29 mouse cellular contexts compared by ENCODE assay signal in the genomic region with DNA sequence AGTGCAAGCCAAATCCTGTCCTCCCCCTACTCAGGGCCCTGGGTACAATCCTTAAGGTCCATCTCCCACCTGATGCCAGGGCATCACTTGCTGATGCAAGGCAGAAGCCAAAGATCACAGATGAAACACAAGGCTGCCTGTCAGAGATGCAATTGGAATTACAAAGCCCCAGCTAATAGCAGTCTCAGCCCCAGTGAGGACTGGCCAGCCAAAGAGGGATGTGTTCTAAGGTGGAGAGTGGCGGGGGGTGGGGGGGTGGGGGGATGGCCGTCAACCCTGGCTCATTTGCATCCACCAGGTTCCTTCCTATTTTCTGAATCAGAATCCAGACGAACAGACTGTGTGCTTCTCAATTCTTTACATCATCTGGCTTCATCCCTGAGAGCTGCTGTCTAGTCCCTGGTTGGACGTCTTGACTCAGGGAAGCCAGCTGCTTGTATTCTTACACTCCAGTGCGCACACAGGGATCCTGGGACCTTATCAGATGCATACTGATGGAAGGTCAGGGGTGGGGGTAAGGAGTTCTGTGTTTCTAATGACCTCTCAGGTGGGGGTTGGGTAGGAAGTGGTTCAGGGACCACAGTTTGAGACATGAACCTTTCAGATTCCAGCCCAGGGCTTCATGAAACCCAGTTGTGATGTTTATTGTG. TPM values are rescaled to one million over a fixed set of nuclear protein-coding genes. Genes with fewer than 3 reads are reported as not detected.
A peak's percentile ranks its signal among the peaks of the same experiment; 100 is the strongest.
DNase-seq lines count a peak whose midpoint lies in the region; ATAC-seq and TF ChIP-seq lines count a peak whose summit lies in the region.
"Had no signal": no experiment of that assay in that cellular context is flagged by ENCODE, and none has a peak within 500 bp of the region (broad histone marks: within the 10 kb centered on the region; RNA-seq: fewer than 3 reads in every experiment).

No protein-coding gene starts in this region.

- TF ChIP-seq CTCF in ES-Bruce4 (IDR thresholded peaks at IDR 0.05; ENCODE audit: low read depth, low read length) = no peak

- no peak for ATAC-seq in forebrain, embryonic 11.5 days (replicated peaks; ENCODE audit: low FRiP score)
- no peak for ATAC-seq in hindbrain, embryonic 13.5 days (ENCODE audit: low FRiP score)
- no peak for ATAC-seq in megakaryocyte progenitor cell, adult 5-6 weeks (replicated peaks; ENCODE audit: poor library complexity)
- ATAC-seq: CD4-positive, CD25-positive, alpha-beta regulatory T cell, adult 4 months; forebrain, embryonic 14.5 days; forebrain, embryonic 16.5 days had no signal

- 30% methylated on average over 5 of the region's 5 CpGs for WGBS in forebrain, embryonic 11.5 days
- WGBS in forebrain, embryonic 10.5 days = 55% methylated on average over 5 of the region's 5 CpGs
- WGBS in hindbrain, embryonic 13.5 days = 39% methylated on average over 5 of the region's 5 CpGs

- 0 out of 2 replicates have a peak, but pooled peaks have one; percentile 46 for TF ChIP-seq EP300 in ES-Bruce4 (IDR thresholded peaks at IDR 0.05; ENCODE audit: insufficient read depth, low read depth, low read length)

- TF ChIP-seq POLR2A in ES-Bruce4 (IDR thresholded peaks at IDR 0.05; ENCODE audit: insufficient read depth, low read length) = no peak

- no peak overlapping the region for H3K9ac ChIP-seq in forebrain, embryonic 11.5 days (ENCODE audit: low read length)
- peak overlapping the region; percentile 33 for H3K9ac ChIP-seq in ES-Bruce4 (ENCODE audit: low read depth, poor library complexity, severe bottlenecking)
- H3K9ac ChIP-seq in ES-E14 (ENCODE audit: insufficient read depth, low read depth, low read length, poor library complexity, severe bottlenecking) = peak overlapping the region; percentile 51; the same call in 1 of the 2 replicates
- no peak overlapping the region for H3K9ac ChIP-seq in hindbrain, embryonic 13.5 days
- H3K9ac ChIP-seq: embryonic facial prominence, embryonic 13.5 days; embryonic facial prominence, embryonic 15.5 days; forebrain, embryonic 12.5 days had no signal

- H3K27me3 ChIP-seq in forebrain, embryonic 11.5 days (ENCODE audit: control insufficient read depth, insufficient read depth, low read length) = no peaks in the 10 kb centered on the region
- no peaks in the 10 kb centered on the region; the same call in 1 of the 2 replicates for H3K27me3 ChIP-seq in forebrain, embryonic 10.5 days (ENCODE audit: poor library complexity, severe bottlenecking)
- no peaks in the 10 kb centered on the region for H3K27me3 ChIP-seq in ES-Bruce4 (ENCODE audit: control insufficient read depth, insufficient read depth, low read length, poor library complexity, severe bottlenecking)
- H3K27me3 ChIP-seq in hindbrain, embryonic 13.5 days = 0 out of 2 replicates have a peak, but pooled peaks cover 11% of the 10 kb centered on the region
- H3K27me3 ChIP-seq: embryonic facial prominence, embryonic 13.5 days; embryonic facial prominence, embryonic 15.5 days had no signal

- in situ Hi-C loops in ES-E14 (cut with MboI; ENCODE audit: low sequenced_read_pairs in 2 of 2, unreplicated experiment in 2 of 2) = no loop called here

- no peak overlapping the region for H3K27ac ChIP-seq in forebrain, embryonic 11.5 days (ENCODE audit: low read depth, low read length)
- no peak overlapping the region for H3K27ac ChIP-seq in forebrain, embryonic 10.5 days
- H3K27ac ChIP-seq in ES-Bruce4 (ENCODE audit: insufficient read depth, low read length) (peak overlapping the region; percentile 92), ES-E14 (ENCODE audit: insufficient read depth, low read depth, low read length, poor library complexity, severe bottlenecking) (peak overlapping the region; percentile 86; the same call in 1 of the 2 replicates)
- no peak overlapping the region for H3K27ac ChIP-seq in hindbrain, embryonic 13.5 days
- H3K27ac ChIP-seq: embryonic facial prominence, embryonic 13.5 days; embryonic facial prominence, embryonic 15.5 days; forebrain, embryonic 12.5 days had no signal

- H3K4me2 ChIP-seq in forebrain, embryonic 11.5 days (ENCODE audit: low read depth, low read length, severe bottlenecking) = no peak overlapping the region
- H3K4me2 ChIP-seq in hindbrain, embryonic 13.5 days = no peak overlapping the region
- H3K4me2 ChIP-seq: embryonic facial prominence, embryonic 13.5 days; embryonic facial prominence, embryonic 15.5 days; forebrain, embryonic 12.5 days had no signal

- H3K9me3 ChIP-seq in forebrain, embryonic 11.5 days (ENCODE audit: control insufficient read depth, low read length) = no peaks in the 10 kb centered on the region
- H3K9me3 ChIP-seq in forebrain, embryonic 10.5 days = no peaks in the 10 kb centered on the region
- no peaks in the 10 kb centered on the region for H3K9me3 ChIP-seq in ES-Bruce4 (replicated peaks; ENCODE audit: control insufficient read depth, insufficient read depth, low read length, poor library complexity, severe bottlenecking)
- H3K9me3 ChIP-seq in ES-E14 (ENCODE audit: control insufficient read depth, insufficient read depth, low read depth, low read length) = no peaks in the 10 kb centered on the region
- H3K9me3 ChIP-seq in hindbrain, embryonic 13.5 days = no peaks in the 10 kb centered on the region
- H3K9me3 ChIP-seq: embryonic facial prominence, embryonic 13.5 days; embryonic facial prominence, embryonic 15.5 days; forebrain, embryonic 12.5 days had no signal

- no peak overlapping the region for H3K4me3 ChIP-seq in forebrain, embryonic 11.5 days (ENCODE audit: low read depth, low read length)
- no peak overlapping the region for H3K4me3 ChIP-seq in forebrain, embryonic 10.5 days
- peak overlapping the region; percentile 34; the same call in 1 of the 2 replicates for H3K4me3 ChIP-seq in ES-Bruce4 (ENCODE audit: low read depth, low read length)
- peak overlapping the region in 1 of 2 experiments; percentile 20; a peak in 1 of 4 replicates for H3K4me3 ChIP-seq in ES-E14 (ENCODE audit: insufficient read depth in 1 of 2, low read depth in 1 of 2, low read length in 2 of 2, poor library complexity in 1 of 2, severe bottlenecking in 1 of 2)
- H3K4me3 ChIP-seq in hindbrain, embryonic 13.5 days = no peak overlapping the region
- H3K4me3 ChIP-seq: embryonic facial prominence, embryonic 13.5 days; embryonic facial prominence, embryonic 15.5 days; erythroblast, embryonic 14.5 days; forebrain, embryonic 12.5 days had no signal

- no peaks in the 10 kb centered on the region for H3K4me1 ChIP-seq in forebrain, embryonic 11.5 days (replicated peaks; ENCODE audit: control insufficient read depth, insufficient read depth, low read length)
- H3K4me1 ChIP-seq in forebrain, embryonic 10.5 days = peaks cover 50% of the 10 kb centered on the region
- H3K4me1 ChIP-seq in ES-Bruce4 (ENCODE audit: control insufficient read depth, insufficient read depth, low read length) (peaks cover 16% of the 10 kb centered on the region), ES-E14 (ENCODE audit: control insufficient read depth in 2 of 2, insufficient read depth in 2 of 2, low read length in 2 of 2, poor library complexity in 1 of 2) (peaks cover 5 to 39% of the 10 kb centered on the region in 2 experiments; a peak in 3 of 4 replicates)
- H3K4me1 ChIP-seq in hindbrain, embryonic 13.5 days (replicated peaks) = peaks cover 16% of the 10 kb centered on the region

- peak; percentile 11 for DNase-seq in forebrain, embryonic 11.5 days (ENCODE audit: low spot score)
- no peak for DNase-seq in forebrain, embryonic 10.5 days (ENCODE audit: extremely low spot score, low spot score)
- DNase-seq in ES-E14 (ENCODE audit: low read depth, low spot score) (no peak), ZHBTc4 (ENCODE audit: low read depth, low spot score) (peak; percentile 78)
- DNase-seq in ovary, postnatal 36 days (ENCODE audit: low spot score) = no peak
- DNase-seq: adrenal gland, adult 2 months; adrenal gland, postnatal 10 days; adrenal gland, postnatal 25 days; B cell, adult 2 months; cerebellum, adult 11 months; cerebellum, adult 18-20 months; cerebellum, adult 8-10 months; cerebellum, adult 9-11 months; cerebellum, postnatal 14 days; cerebellum, postnatal 36 days; embryo, embryonic 11 days had no signal

- H3K36me3 ChIP-seq in forebrain, embryonic 11.5 days (ENCODE audit: control insufficient read depth, insufficient read depth, low read length) = no peaks in the 10 kb centered on the region
- H3K36me3 ChIP-seq in forebrain, embryonic 10.5 days (replicated peaks) = no peaks in the 10 kb centered on the region
- H3K36me3 ChIP-seq in ES-Bruce4 (ENCODE audit: control insufficient read depth, insufficient read depth, low read length, poor library complexity, severe bottlenecking) (no peaks in the 10 kb centered on the region), ES-E14 (ENCODE audit: control insufficient read depth, insufficient read depth, low read length, poor library complexity, severe bottlenecking) (no peaks in the 10 kb centered on the region)
- no peaks in the 10 kb centered on the region for H3K36me3 ChIP-seq in hindbrain, embryonic 13.5 days
- H3K36me3 ChIP-seq: embryonic facial prominence, embryonic 13.5 days; embryonic facial prominence, embryonic 15.5 days; forebrain, embryonic 12.5 days had no signal

TF ChIP-seq in ES-E14, 5 proteins besides CTCF, POLR2A, EP300 and RAD21 (continues in another document):
- TF ChIP-seq CHD2 (IDR thresholded peaks at IDR 0.05; ENCODE audit: low read depth, low read length) = no peak
- TF ChIP-seq HCFC1 (IDR thresholded peaks at IDR 0.05; ENCODE audit: borderline replicate concordance, insufficient read depth, low read length) = no peak
- no peak for TF ChIP-seq MAFK (IDR thresholded peaks at IDR 0.05; ENCODE audit: insufficient read depth, low read depth, low read length)
- no peak for TF ChIP-seq ZNF384 (IDR thresholded peaks at IDR 0.05; ENCODE audit: low read depth, low read length)

RNA-seq across cellular contexts. Expression of gene Gpa33, which starts 5.2 kb away (rescaled TPM):
- polyA plus RNA-seq in forebrain, embryonic 11.5 days (2014; fragmentation: Nextera tagmentation; extraction: Ambion mirVana) = 0.12 and 0.20 TPM in 2 replicates
- polyA plus RNA-seq in forebrain, embryonic 10.5 days (2016; fragmentation: Nextera tagmentation; extraction: Ambion mirVana) = 0.17 TPM in 1 of 2 replicates, not detected in the other
- polyA plus RNA-seq in ES-Bruce4 (2011; ENCODE audit: insufficient read depth, insufficient read length, low read depth, missing spikeins) = 49.6 and 55.9 TPM in 2 replicates
- 68.0 and 204 TPM in 2 replicates for total RNA-seq in ES-E14 (2012; rRNA removed)
- 0.14 TPM in 1 of 2 replicates, not detected in the other for polyA plus RNA-seq in hindbrain, embryonic 13.5 days (2015; fragmentation: Nextera tagmentation; extraction: Ambion mirVana)
- total RNA-seq in megakaryocyte progenitor cell, adult 5-6 weeks (2015) = not detected in 2 replicates
- not detected in 2 replicates for total RNA-seq in megakaryocyte progenitor cell, adult 5-6 weeks (2017)
- total RNA-seq: common myeloid progenitor, adult 5-6 weeks; MEL had no signal
- polyA plus RNA-seq: CD4-positive, CD25-positive, alpha-beta regulatory T cell, adult 4 months; erythroblast, embryonic 14.5 days; forebrain, embryonic 12.5 days; forebrain, embryonic 14.5 days; forebrain, embryonic 16.5 days; frontal cortex, adult 2 months had no signal

RNA-seq across cellular contexts. Expression of gene Dusp27, which starts 7.5 kb away (rescaled TPM):
- polyA plus RNA-seq in forebrain, embryonic 11.5 days (2014; fragmentation: Nextera tagmentation; extraction: Ambion mirVana) = 1.8 and 2.2 TPM in 2 replicates
- polyA plus RNA-seq in forebrain, embryonic 10.5 days (2016; fragmentation: Nextera tagmentation; extraction: Ambion mirVana) = 1.5 and 1.9 TPM in 2 replicates
- polyA plus RNA-seq in ES-Bruce4 (2011; ENCODE audit: insufficient read depth, insufficient read length, low read depth, missing spikeins) = 3.9 and 5.8 TPM in 2 replicates
- 60.2 and 69.4 TPM in 2 replicates for total RNA-seq in ES-E14 (2012; rRNA removed)
- 1.2 and 1.6 TPM in 2 replicates for polyA plus RNA-seq in hindbrain, embryonic 13.5 days (2015; fragmentation: Nextera tagmentation; extraction: Ambion mirVana)
- not detected in 2 replicates for total RNA-seq in megakaryocyte progenitor cell, adult 5-6 weeks (2015)
- total RNA-seq in megakaryocyte progenitor cell, adult 5-6 weeks (2017) = not detected in 2 replicates
- total RNA-seq: adrenal gland, postnatal 25 days; common myeloid progenitor, adult 5-6 weeks; MEL had no signal
- polyA plus RNA-seq: CD4-positive, CD25-positive, alpha-beta regulatory T cell, adult 4 months; erythroblast, embryonic 14.5 days had no signal

Comparison
In these comparisons a context has a peak if more than half of its experiments do, and no peak if none do; other contexts are left out.
1. DNase-seq: peak in forebrain, embryonic 11.5 days (single experiment) and ZHBTc4 (single experiment); none in forebrain, embryonic 10.5 days (single experiment), ES-E14 (single experiment) and ovary, postnatal 36 days (single experiment).
2. H3K27ac ChIP-seq: peak in ES-Bruce4 (single experiment) and ES-E14 (single experiment); none in forebrain, embryonic 11.5 days (single experiment), forebrain, embryonic 10.5 days (single experiment) and hindbrain, embryonic 13.5 days (single experiment).
3. H3K9ac ChIP-seq: peak in ES-Bruce4 (single experiment) and ES-E14 (single experiment); none in forebrain, embryonic 11.5 days (single experiment) and hindbrain, embryonic 13.5 days (single experiment).
4. RNA of gene Gpa33, which starts 5.2 kb away (polyA plus RNA-seq): 49.6 to 55.9 TPM in ES-Bruce4; 0.17 TPM in forebrain, embryonic 10.5 days, 0.14 TPM in hindbrain, embryonic 13.5 days and 0.12 to 0.20 TPM in forebrain, embryonic 11.5 days; every median in the first group is over 10 times any median in the second.